Mouse (Mus musculus) cortical plate, adult 2 months (tissue): ENCODE data around the gene Tiam1.

Experiments used
- CTCF ChIP-seq: fragments of 200-500 bp; IDR thresholded peaks from 2 replicates; pipeline ENCODE4 v1.5.1; 2011; ENCODE audit warnings: mild to moderate bottlenecking, control low read depth, low read length; ENCODE audit not compliant: insufficient read depth; ENCODE audit errors: extremely low read depth
- POLR2A ChIP-seq: fragments of 200-500 bp; IDR thresholded peaks from 2 replicates; pipeline ENCODE4 v1.6.1; 2011; ENCODE audit warnings: mild to moderate bottlenecking, low read length, control low read depth; ENCODE audit not compliant: insufficient read depth; ENCODE audit errors: extremely low read depth

DNA sequence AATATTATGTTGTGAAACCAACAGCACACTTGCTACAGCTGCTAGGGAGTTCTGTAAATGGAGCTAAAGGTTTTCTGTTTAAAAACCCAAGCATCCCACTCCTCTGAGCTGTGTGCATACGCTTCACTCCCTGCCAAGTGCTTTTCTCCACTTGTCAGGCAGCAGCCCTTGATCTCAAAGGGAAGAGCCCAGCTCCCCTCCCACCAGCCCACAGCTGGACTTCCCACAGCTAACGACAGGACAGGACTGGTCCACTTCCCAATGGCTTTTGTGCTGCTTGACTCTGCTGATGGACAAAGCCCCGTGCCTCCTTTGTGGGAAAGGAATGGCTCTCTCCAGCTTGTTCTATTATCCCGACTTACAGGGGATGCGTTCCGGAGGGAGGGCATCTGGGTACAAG is 199.5 kb downstream of the Tiam1 start:
- TF ChIP-seq CTCF (no peak), POLR2A (no peak)
